Mouse (Mus musculus): ENCODE measurements around the gene Ercc6.

Ercc6 gene

GRCm38 (mm10) chr14:32516086-32516485 is 2.8 kb downstream of the Ercc6 start:
- intact Hi-C loops (cut with DNase I) = no loop called here

- intact Hi-C loops (cut with DNase I) = no loop called here
Measured at GRCm38 (mm10) chr14:32518543-32518942, 5.2 kb downstream of the Ercc6 start.

GRCm38 (mm10) chr14:32520400-32520926 is 7.1 kb downstream of the Ercc6 start:
- intact Hi-C loops (cut with DNase I) = no loop called here

- intact Hi-C loops (cut with DNase I) = no loop called here
Measured at GRCm38 (mm10) chr14:32522336-32522735, 9.0 kb downstream of the Ercc6 start.

GRCm38 (mm10) chr14:32524071-32524470 is 10.8 kb downstream of the Ercc6 start:
- intact Hi-C loops (cut with DNase I) = no loop called here

GRCm38 (mm10) chr14:32525996-32526705 is 12.8 kb downstream of the Ercc6 start:
- intact Hi-C loops (cut with DNase I) = no loop called here

GRCm38 (mm10) chr14:32527211-32527610 is 13.9 kb downstream of the Ercc6 start:
- intact Hi-C loops (cut with DNase I) = no loop called here

GRCm38 (mm10) chr14:32529036-32529435 is 15.7 kb downstream of the Ercc6 start:
- intact Hi-C loops (cut with DNase I) = no loop called here

- intact Hi-C loops (cut with DNase I) = no loop called here
Measured at GRCm38 (mm10) chr14:32530896-32531295, 17.6 kb downstream of the Ercc6 start.

GRCm38 (mm10) chr14:32531371-32531770 is 18.1 kb downstream of the Ercc6 start:
- intact Hi-C loops (cut with DNase I) = no loop called here

GRCm38 (mm10) chr14:32532381-32533147 is 19.2 kb downstream of the Ercc6 start:
- intact Hi-C loops (cut with DNase I) = loop anchor here (2.0 kb wide), 1 partner anchor 54 kb away; no protein-coding TSS in a partner anchor

- intact Hi-C loops (cut with DNase I) = loop anchor here (2.0 kb wide), 1 partner anchor 54 kb away; no protein-coding TSS in a partner anchor
Measured at GRCm38 (mm10) chr14:32533148-32533520, 19.8 kb downstream of the Ercc6 start.

- intact Hi-C loops (cut with DNase I) = loop anchor here (2.0 kb wide), 1 partner anchor 53 kb away; no protein-coding TSS in a partner anchor
Measured at GRCm38 (mm10) chr14:32533656-32534055, 20.3 kb downstream of the Ercc6 start.

GRCm38 (mm10) chr14:32534137-32534536 is 20.8 kb downstream of the Ercc6 start:
- intact Hi-C loops (cut with DNase I) = no loop called here

- intact Hi-C loops (cut with DNase I) = no loop called here
Measured at GRCm38 (mm10) chr14:32536763-32537162, 23.4 kb downstream of the Ercc6 start.

GRCm38 (mm10) chr14:32538115-32538514 is 24.8 kb downstream of the Ercc6 start:
- intact Hi-C loops (cut with DNase I) = no loop called here

GRCm38 (mm10) chr14:32543075-32543474 is 29.8 kb downstream of the Ercc6 start:
- intact Hi-C loops (cut with DNase I) = no loop called here

- intact Hi-C loops (cut with DNase I) = no loop called here
Measured at GRCm38 (mm10) chr14:32546676-32547075, 33.4 kb downstream of the Ercc6 start.

- intact Hi-C loops (cut with DNase I) = no loop called here
Measured at GRCm38 (mm10) chr14:32551854-32552253, 38.5 kb downstream of the Ercc6 start.

- intact Hi-C loops (cut with DNase I) = no loop called here
Measured at GRCm38 (mm10) chr14:32553198-32553903, 40.0 kb downstream of the Ercc6 start.

- intact Hi-C loops (cut with DNase I) = no loop called here
Measured at GRCm38 (mm10) chr14:32554860-32555526, 41.7 kb downstream of the Ercc6 start.

All from adrenal gland (tissue).